Mouse (Mus musculus): ENCODE measurements around the gene Ttc38. TPM values are rescaled to one million over a fixed set of nuclear protein-coding genes. Genes with fewer than 3 reads are reported as not detected.

The Ttc38 gene
- 10 to 100 TPM; 14.8 to 16.5 TPM for total RNA-seq (2021)

DNA sequence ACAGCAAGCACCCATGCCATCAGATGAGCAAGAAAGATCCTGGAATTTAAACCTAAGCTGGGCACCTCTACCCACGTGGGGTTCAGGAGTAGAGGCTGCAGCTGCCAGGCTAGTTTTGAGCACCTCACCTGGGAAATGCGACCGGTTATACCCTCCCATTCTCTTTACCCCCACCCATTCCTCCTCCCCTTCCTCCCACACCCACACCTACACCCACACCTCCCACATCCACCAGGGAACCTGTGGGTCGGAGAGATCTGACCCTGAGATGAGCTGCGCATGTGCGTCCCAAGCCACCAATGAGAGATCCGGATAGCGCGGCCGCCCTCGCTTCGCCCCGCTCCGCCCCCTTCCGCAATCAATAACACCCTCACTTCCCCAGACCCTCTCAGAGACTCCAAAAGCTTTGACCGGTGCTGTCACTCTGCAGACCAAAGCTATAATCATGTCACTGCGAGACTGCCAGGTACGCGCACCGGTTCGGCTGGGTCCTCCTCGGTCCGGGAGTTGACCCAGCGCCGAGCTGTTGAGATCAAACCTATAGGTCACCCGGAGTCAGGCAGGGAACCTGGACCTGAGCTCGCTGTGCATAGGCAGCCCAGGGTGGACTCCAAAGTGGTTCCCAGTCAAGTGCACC, at the start of gene Ttc38:
Gene Ttc38 (plus strand): TSS at position 353 of the 637 bp plus-strand sequence.
- DNase-seq (ENCODE audit: low spot score) = peak; percentile 75
- intact Hi-C loops (cut with DNase I) = no loop called here

DNA sequence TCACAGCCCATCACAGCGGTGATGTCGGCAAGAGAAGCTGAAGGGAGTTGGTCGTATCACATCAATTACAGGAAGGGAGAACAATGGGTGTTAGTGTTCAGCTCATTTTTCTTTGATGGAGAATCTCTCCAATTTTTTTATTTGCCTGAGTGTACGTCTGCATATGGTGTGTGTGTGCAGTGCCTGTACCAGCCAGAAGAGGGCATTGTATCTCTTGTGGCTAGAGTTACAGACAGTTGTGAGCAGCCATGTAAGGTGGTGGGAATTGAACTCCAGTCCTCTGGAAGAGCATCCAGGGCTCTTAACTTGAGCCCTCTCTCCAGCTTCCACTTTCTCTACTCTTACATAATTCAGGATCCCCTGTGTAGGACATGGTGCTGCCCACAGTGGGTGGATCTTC, 49.0 kb upstream of the Ttc38 start:
- DNase-seq (ENCODE audit: low spot score) = no peak
- intact Hi-C loops (cut with DNase I) = no loop called here

DNA sequence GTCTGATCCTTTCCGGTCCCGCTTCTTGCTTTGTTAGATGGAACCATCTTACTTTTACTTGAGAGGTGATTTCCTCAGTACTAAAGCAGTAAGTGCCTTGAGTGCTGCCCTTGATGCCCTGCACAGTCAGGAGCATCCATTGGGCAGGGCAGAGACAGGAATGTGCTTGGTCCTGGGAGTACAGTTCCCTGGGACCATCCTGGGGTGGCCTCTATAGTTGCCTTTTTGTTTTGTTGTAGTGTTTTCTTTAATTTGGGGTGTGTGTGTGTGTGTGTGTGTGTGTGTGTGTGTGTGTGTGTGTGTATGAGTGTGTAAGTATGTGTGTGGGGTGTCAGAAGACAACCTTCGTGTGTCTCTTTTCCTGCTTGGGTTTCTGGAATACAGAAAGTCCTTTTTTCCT, 47.8 kb upstream of the Ttc38 start:
- intact Hi-C loops (cut with DNase I) = no loop called here
- DNase-seq (ENCODE audit: low spot score) = no peak

DNA sequence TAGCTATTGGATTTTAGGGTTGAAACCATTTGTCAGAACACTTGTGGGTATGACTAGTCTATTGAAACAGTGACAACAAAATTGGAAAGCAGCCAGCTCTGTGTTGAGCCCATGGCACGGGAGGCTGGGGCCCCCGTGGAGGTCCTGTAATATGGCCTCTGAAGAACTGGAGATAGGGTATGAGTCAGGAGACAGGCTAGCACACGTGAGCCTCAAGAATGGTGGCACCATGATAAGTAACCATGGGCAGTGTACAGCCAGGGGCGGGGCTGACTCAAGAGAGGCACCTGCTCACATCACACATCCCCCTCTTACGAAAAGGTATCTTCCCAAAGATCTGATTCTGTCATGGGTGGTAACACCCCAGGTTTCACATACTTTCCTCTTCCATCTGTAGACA, 45.4 kb upstream of the Ttc38 start:
- DNase-seq (ENCODE audit: low spot score) = no peak
- intact Hi-C loops (cut with DNase I) = no loop called here

DNA sequence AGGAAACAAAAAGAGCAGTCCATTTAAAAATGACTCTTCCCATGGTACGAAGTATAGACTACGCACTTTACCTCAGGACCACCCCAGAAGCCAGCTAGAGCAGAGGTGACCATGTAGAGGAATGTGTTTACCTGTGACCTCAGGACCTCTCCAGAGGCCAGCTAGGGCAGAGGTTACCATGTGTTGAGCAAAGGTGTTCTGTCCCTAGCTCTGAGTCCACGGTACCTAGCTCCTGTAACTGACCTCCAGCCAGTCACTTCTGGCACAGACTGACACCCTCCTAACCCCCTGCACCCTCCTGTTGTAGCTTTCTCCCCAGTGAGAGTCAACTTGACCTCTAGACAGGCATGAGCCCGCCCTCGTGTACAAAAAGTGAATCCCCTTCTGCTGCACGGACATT, 44.6 kb upstream of the Ttc38 start:
- DNase-seq (ENCODE audit: low spot score) = no peak

DNA sequence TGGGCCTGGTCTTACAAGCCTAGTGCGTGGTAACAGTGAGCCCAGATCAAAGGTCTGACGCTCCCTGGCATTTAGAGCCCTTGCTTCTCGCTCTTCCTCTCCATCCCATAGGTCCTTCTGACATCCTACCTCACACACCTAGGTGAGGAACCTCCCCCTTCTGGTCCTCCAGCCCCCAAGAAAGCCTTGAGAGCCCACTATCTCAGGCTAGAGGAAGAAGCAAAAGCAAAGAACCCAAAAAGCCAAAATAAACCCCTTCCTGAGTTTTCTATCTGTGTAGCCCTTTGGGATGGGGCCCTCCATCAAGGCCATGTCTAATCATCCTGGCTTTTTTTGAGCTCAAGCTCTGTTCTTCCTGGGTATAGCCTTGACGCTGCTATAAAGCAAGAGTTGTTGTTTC, 44.1 kb upstream of the Ttc38 start:
- DNase-seq (ENCODE audit: low spot score) = no peak
- intact Hi-C loops (cut with DNase I) = no loop called here

More for the DNA sequence above, 44.6 kb upstream of the Ttc38 start:
- intact Hi-C loops (cut with DNase I) = no loop called here

- intact Hi-C loops (cut with DNase I) = no loop called here
Measured at GRCm38 (mm10) chr15:85788633-85789032, 43.5 kb upstream of the Ttc38 start.

DNA sequence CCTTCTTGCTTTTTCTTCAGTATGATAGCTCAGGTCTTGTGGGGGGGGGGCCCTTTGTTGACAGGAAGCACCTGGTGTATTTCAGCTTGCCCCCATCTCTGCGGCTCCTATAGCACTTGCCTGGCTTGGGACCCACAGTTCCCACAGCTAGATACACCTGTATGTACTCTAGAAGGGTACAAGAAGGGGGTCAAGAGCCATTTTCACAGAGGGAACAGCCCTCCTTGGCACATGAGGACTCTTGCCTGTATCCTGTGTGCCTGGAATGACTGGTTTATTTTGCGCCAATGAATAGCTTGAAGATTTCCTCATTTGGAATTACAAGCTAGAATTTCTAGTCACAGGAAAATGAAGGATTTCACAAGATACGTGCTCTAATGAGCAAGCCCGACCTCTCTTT, 40.7 kb upstream of the Ttc38 start:
- DNase-seq (ENCODE audit: low spot score) = no peak
- intact Hi-C loops (cut with DNase I) = no loop called here

More at GRCm38 (mm10) chr15:85788633-85789032, 43.5 kb upstream of the Ttc38 start:
- DNase-seq (ENCODE audit: low spot score) = no peak

- intact Hi-C loops (cut with DNase I) = no loop called here
Measured at GRCm38 (mm10) chr15:85792819-85793218, 39.3 kb upstream of the Ttc38 start.

DNA sequence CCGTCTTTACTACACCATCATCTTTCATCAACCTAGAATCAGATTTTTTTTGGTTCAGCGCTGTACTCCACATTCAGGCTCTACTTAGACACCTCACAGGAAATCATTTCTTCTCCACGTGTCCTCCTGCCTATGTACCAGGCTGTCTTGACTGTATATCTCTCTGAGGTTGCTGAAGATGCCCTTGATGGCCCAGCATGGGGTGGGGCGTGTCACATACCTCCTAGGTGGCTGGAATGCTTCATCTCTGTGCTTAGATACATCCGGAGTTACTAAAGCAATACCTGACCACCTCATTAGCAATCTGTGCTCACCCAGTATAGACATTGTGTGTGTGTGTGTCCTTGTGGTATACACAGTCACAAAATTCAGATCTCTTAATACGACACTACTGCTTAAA, 36.6 kb upstream of the Ttc38 start:
- DNase-seq (ENCODE audit: low spot score) = no peak
- intact Hi-C loops (cut with DNase I) = no loop called here

More at GRCm38 (mm10) chr15:85792819-85793218, 39.3 kb upstream of the Ttc38 start:
- DNase-seq (ENCODE audit: low spot score) = no peak

GRCm38 (mm10) chr15:85798676-85799075, 33.4 kb upstream of the Ttc38 start:
- DNase-seq (ENCODE audit: low spot score) = no peak
- intact Hi-C loops (cut with DNase I) = no loop called here

GRCm38 (mm10) chr15:85802931-85803330, 29.2 kb upstream of the Ttc38 start:
- no peak for DNase-seq (ENCODE audit: low spot score)
- intact Hi-C loops (cut with DNase I) = no loop called here

- intact Hi-C loops (cut with DNase I) = no loop called here
- DNase-seq (ENCODE audit: low spot score) = no peak
Measured at GRCm38 (mm10) chr15:85806886-85807285, 25.2 kb upstream of the Ttc38 start.

DNA sequence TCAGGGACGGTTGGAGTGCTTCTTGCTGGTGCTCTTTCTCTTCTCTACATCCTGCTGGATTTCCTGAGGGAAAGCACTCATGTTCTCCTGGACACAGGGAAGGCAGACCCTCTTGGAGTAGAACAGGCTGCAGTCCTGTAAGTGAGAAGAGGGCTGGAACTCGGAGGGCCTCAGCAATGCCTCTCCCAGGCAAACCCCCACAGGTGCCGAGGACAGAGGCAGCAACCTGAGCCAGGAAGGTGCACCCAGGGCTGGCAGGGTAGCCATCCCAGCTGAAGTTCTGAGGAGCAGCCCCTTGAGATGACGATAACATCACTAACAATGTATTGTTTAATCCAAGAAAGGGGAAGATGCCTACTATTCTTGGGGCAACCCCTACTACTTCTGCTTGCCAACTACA, 24.7 kb upstream of the Ttc38 start:
- intact Hi-C loops (cut with DNase I) = no loop called here
- no peak for DNase-seq (ENCODE audit: low spot score)

DNA sequence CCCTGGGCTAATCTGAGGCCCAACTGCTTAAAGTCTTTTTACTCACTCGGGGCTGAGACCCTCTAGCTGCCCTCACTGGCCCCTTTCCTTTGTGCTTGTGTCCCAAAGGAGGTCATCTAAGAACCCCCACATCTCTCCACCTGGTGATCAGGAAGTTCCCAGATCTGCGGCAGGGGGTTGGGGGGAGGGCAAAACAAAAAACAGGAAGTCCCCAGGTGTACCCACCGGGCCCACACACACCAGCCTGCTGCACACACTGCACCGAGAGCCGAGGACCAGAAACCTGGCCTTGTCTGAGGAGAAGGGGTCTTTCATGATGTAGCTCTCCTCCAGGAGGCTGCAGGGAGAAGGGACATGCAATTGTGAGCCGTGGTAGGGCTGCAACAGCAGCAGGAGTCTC, 24.1 kb upstream of the Ttc38 start:
- intact Hi-C loops (cut with DNase I) = no loop called here

GRCm38 (mm10) chr15:85808434-85808833, 23.7 kb upstream of the Ttc38 start:
- intact Hi-C loops (cut with DNase I) = no loop called here
- no peak for DNase-seq (ENCODE audit: low spot score)

More for the DNA sequence above, 24.1 kb upstream of the Ttc38 start:
- no peak for DNase-seq (ENCODE audit: low spot score)

DNA sequence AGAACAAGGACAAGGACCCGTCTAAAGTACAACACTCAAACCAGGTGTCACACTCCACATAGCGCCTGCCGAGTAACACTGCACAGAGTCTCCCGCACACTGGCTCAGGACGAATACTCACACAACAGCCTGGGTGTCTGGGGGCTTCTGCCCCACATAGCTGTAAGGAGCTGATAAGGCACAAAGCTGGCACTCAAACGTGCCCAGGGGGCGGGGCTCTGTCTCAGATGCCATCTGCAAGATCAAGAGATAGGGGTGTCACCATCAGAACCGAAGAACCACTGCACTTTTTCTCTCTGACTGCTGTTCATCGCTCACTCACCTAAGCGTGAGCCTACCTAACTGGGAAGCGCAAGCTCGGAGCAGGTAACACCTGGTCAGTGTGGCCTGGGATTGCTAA, 23.0 kb upstream of the Ttc38 start:
- intact Hi-C loops (cut with DNase I) = no loop called here
- DNase-seq (ENCODE audit: low spot score) = no peak

DNA sequence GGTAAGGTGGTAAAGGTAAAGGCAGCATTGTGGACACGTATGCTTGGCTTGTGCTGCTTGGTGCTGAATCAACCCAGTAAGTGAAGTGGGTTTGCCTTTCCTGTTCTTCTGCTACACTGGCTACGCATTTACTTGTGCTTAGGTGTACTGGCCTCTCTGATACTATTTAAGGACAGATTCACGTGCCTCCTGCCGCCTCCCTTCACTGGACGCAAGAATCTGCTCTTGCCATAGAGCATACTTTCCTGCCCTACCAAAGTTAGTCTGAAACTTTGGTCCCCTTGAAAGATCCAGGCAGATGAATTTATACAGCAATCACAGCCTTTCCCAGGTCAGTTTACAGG, 21.7 kb upstream of the Ttc38 start:
- DNase-seq (ENCODE audit: low spot score) = no peak
- intact Hi-C loops (cut with DNase I) = loop anchor here (5.0 kb wide), 2 partner anchors 67 to 73 kb away; partner anchors contain the start of gene Trmu

DNA sequence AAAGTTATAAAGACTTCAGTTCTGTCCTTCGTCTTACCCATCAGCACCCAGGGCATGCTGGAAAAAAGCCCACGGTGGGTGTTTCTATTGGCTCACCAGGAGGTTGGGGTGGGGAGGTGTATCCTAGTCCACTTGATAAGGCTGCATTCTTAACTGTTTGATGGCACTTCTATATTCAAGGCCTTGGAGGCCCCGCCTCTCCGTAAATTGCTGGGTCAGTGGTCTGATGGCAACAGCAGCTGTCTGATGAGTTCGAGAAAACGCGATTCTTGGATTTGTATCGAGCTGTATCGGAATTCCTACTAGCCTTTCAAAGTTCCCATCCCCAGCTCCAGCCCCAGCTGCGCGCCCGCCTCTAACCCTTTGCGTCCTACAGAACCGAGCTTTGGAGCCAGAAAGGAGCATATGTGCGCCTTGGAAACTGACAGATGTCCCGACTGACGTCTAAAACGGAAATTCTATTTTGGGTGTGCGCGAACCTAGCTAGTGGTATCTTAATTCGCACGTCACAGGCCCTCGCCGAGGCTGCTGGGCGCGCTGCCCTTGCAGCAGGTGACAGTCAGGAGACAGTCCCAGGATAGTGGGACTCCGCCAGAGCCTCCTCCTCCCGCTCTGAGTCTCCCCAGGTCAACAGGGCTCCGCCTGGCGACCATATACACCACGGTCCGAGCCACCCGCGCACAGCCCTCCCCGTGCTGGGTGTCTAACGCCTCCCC, 21.1 kb upstream of the Ttc38 start:
- intact Hi-C loops (cut with DNase I) = loop anchor here (5.0 kb wide), 2 partner anchors 66 to 74 kb away; partner anchors contain the start of gene Trmu

DNA sequence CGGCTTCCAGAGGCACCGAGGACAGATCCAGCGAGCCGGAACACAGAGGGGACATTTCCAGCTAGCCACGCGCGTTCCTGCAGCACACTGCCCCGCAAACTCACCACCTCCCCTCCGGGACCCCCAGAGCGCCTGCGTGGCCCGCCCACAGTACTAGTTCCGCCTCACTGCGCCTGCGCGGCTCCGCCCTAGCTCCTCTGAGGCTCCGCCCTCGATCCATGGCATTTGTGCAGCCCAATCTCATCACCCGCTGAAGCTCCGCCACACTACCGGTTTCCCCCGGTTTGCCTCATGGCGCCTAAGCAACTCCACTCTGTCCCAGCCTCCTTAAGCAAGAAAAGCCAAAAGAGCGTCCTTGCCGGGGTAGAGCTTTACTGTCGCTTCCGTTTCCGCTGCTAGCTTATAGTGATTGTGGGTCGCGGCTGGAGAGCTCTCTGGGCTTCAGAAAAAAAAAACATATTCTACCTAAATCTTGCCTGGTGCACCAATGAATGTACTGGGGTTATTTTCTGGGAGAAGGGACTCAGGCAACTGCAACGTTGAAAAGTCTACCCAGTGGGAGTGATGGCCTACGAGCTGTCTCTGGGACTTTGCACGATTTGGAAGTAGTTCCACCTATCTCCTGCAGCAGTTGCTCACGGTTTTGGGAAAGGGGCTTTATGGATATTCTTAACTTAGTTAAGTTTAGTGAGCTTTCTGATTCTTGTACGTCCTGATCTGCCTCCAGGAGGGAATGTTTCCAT, 20.4 kb upstream of the Ttc38 start, which contains the start of gene Cdpf1:
Gene Cdpf1 (minus strand): TSS at position 163 of the 743 bp plus-strand sequence.
- DNase-seq (ENCODE audit: low spot score) = peak; percentile 97
- intact Hi-C loops (cut with DNase I) = loop anchor here (2.0 to 5.0 kb wide), 3 partner anchors 47 to 74 kb away; partner anchors contain the start of genes Gtse1 and Trmu

More for the DNA sequence above, 21.1 kb upstream of the Ttc38 start:
- DNase-seq (ENCODE audit: low spot score) = peak; percentile 65

DNA sequence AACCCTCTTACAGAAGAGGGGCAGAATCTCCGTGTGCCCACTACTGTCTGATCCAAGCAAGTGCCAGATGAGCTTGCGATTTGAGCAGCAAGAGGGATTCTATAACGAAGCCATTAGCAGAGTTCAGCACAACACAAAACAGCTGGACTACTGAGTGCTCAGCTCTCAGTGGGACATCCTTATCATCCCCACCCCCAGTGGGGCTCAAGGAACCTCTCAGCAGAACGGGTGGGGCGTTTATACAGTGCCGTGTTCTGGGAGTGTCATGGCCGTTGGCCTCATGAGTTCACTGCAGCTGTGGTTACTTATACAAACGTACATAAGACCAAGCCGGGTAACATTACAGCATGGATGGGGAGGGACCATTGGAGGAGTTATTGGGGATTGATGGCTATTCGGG, 18.7 kb upstream of the Ttc38 start:
- DNase-seq (ENCODE audit: low spot score) = no peak
- intact Hi-C loops (cut with DNase I) = loop anchor here (2.0 to 5.0 kb wide), 3 partner anchors 45 to 76 kb away; partner anchors contain the start of genes Gtse1 and Trmu

All from heart, postnatal 25 days (tissue).